Mouse (Mus musculus) urinary bladder, adult 2 months (tissue): ENCODE measurements at regions not wholly inside any gene's neighbourhood (a gene's known extent, or its start where the extent isn't known, plus 50 kb on each side); places are given as distances from the start of the nearest gene placed in this dataset.

ENCODE experiments used
- DNase-seq: peaks from one replicate; pipeline ENCODE4 v3.0.0; 2022; ENCODE audit warnings: low spot score

DNA sequence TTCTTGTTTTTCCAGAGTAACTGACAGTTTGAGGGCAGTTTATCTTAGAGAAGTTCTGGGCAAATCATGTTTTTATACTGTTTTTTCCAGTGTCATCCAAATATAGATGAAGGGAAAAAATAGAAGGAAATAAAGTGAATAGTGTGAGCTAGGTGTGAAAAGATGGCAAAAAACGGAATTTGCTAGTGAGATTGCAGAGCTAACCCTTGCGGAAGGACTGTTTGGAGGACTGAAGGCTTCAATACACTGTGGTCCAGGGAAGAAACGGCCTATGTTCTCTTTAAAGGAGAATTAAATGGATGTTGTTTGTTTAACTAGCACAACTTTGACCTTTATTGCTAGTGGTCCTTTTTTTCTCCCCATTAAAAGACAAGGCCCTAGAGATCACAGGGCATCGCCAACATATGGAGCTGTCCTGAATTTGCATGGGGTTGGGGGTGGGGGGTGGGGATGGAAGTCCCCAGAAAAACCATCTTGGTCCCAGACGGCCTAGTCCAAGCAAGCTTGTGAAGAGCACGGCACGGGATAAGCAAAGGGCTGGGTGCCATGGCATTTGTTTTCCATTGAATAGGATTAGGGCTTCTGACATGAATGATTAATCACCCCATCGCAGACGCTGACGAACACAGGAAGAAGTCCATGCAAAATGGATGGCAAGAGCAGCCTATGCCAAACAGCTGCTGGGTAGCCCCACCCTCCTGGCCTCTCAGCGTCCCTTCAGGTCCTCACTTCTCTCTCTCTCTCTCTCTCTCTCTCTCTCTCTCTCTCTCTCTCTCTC lies 480.0 kb downstream of the Nuf2 start:
- no peak for DNase-seq

DNA sequence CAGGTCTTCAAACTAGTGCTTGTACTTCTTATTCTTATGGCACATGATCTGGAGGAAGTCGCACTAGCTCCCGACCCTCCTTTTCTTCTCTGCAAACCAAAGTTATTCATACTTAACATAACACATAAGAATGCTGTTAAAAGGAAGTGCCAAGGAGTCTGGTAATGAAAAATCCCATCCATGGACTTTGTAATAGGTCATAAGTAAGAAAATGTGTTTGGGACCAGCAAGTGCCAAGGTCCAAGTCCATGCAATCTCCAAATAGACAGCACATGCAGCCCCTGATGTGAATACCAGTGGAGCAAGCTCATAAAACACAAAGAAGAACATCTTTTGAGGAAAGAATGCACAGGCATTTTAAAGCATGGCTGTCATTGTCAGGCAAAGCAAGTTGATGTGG lies 481.4 kb downstream of the Nuf2 start:
- DNase-seq = no peak

DNA sequence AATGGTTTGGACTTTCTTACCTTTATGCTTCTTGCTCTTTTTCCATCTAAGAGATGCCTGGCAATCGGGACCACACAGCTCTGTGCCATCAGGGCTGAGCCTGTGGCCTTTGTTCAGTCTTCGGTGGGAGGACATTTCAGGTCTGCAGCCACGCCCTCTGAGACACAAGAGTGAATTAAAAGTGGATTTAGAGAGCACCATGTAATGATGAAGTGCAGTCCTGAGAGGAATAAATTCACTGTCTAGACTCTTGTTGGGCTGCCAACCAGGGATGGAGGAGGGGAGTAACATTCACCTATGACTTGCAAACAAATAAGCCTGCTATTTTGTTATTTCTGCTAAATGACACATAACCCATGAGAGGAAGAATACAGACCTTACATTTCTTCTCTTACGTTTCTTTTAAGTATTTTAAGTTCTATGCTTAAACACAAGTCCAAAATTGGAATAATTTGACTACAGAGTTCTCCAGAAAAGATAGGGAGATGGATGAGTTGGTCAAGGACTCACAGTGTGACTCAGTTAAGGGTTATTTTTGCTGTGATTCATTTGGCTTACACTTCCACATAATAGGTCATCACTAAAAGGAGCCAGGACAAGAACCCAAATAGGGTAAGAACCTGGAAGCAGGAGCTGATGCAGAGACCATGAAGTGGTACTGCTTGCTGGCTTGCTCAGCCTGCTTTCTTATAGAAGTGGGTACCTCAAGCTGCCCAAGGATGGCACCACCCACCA lies 484.3 kb downstream of the Nuf2 start:
- no peak for DNase-seq

DNA sequence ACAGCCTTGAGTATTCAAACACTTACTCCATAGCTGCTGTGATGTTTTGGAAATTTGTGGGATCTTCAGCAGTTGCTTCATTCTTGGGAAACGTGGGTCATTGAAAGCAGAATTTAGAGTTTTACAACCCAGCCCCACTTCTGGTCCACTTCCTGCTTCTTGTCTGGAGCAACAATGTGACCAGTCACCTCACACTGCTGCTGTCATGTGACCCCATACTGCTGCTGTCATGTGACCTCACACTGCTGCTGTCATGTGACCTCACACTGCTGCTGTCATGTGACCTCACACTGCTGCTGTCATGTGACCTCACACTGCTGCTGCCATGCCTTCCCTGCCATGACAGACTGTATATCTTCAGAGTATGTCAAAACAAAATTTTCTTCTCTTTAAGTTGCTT lies 497.7 kb downstream of the Nuf2 start:
- no peak for DNase-seq

DNA sequence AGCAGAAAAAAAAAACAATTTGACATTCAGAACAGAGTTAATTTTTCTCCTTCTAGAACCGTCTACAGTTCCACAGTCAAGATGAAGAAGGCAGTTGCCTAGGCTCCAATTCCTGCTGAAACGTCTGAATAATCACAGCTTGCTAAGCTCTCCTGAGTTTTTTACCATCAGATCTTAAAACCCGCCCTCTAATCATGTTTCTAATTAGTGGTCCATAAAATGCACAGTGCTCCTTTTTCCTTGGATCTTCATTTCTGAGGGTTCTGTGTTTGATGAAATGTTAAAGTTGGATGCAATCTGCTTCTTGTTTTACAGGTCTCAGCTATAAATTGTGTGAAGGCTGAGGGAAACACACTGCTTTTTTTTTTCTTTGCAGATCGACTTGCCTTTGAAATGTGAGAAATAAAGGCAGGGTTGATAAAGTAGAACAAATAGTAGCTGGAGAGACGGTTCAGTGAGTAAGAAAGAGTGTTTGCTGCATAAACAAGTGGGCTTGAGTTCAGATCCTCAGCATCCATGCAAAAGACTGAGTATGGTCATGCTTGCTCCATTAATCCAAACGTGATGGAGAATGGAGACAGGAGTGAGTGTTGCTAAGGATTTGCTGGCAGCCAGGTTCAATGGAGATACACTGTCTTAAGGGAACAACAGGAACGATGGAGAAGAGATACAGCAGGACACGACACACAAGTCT lies 499.3 kb downstream of the Nuf2 start:
- no peak for DNase-seq

DNA sequence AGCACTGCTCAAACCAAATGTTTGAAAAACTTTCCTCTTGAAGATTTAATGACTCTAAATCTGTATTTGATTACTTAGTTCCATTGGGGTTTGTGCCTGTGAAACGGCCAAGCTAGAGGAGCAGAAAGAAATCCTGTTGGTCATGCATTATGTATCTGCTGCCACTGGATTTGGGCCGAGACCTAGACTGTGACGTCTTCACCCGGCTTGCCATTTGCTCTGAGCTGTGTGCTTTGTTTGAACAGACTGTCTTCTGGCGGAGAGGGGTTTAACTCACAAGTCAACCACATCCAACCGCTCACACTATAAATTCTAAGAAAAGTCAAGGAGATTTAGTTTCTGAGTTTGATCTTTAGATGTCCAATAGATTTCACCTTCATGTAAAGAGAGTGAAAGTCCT lies 503.6 kb downstream of the Nuf2 start:
- no peak for DNase-seq

DNA sequence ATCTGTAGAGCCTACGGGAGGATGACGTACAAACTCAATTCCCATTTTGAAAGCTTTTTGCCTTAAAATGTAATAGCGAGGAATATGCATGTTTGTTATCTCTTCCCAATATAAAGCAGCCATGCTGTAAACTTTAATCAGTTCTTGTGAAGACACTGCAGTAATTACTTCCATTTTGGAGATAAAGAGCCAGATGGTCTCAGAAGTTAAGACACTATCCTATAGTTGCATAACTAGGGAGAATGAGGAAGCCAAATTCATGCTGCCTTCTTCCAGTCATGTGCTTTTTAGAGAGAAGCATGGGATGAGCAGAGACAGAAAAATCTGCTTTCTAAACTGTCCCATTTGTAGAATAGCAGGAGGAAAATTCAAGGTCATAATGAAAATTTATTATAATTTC lies 504.0 kb downstream of the Nuf2 start:
- DNase-seq = no peak

DNA sequence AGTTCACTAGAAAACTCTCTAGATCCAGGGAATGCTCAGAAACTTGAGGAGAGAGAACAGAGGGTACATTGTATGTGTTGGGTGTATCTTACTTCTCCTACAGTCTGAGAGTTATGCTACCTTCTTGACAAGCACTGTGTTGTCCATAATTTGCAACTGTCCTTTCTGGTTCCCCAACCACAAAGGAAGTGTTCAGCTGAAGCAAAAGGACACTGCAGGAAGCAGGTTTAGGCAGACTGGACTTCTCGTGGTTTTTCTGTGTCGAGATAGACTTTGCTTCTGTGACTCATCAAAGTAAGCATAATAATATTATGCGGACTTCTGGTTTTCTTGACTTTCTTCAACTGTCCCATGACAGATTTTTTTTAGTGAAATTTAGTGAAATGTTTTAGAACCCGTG lies 506.7 kb downstream of the Nuf2 start:
- DNase-seq = no peak

DNA sequence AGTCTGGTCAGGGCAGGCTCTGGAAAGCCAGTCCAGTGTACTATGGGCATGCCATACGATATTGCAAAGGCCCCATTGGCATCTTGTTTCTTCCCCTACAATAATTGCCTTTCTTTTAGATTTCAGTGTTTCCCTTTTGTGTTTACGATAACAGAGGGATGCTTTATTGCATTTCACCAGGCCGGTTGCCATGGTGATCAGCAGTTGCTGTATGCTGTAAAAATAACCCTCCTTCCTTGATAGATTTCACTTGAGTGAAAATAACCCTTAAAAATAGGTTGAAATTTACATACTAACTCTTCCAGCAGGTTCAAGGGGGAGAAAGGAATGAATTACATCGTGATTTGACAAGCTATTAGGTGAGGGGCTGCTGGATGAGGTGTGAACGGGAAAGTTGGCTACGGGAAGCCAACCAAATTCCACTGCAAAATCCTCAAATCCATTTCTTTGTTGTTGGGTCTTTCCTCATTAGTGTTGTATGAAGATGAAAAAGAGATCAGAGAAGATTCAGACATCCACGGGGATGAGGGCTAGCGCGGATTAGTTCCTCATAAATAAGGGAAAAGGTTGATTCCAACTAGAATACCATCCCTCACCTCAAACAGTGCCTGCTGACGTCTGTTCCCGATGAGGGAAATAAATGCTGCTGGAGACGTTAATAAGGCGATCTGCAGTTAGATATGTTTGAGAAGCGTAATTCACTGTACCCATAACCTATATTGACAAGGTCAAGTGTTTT lies 539.6 kb downstream of the Nuf2 start:
- DNase-seq = no peak

DNA sequence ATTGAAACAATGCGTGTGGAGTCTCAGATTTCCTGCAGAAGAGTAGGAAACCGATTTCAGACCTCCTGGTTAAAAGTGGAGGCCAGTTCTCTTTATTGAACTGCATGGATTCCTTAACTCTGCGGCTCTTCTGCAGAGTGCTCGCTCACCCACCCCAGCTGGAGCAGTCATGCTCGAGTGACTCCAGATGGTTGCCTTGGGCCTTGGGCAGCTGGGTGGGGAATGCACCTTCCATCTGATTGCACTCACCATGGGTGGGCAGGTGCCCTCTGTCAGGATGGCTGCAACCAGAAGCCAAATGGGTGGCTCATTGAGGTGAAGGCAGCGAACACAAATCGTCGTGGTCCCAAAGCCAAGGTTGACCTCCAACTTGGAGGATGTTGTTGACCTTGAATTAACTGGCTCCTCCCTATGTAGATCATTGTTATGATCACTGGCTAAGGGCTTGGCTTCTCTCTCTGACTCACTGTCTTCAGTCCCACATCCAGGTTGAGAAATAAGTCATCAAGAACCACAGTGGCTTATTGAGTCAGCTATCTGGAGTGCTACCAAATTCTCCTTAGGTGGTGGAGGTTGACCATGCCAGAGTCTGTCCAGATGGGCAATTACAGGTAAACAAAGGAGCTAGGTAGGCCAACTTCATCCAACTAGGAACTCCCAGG lies 543.1 kb upstream of the Pbx1 start:
- DNase-seq = no peak

DNA sequence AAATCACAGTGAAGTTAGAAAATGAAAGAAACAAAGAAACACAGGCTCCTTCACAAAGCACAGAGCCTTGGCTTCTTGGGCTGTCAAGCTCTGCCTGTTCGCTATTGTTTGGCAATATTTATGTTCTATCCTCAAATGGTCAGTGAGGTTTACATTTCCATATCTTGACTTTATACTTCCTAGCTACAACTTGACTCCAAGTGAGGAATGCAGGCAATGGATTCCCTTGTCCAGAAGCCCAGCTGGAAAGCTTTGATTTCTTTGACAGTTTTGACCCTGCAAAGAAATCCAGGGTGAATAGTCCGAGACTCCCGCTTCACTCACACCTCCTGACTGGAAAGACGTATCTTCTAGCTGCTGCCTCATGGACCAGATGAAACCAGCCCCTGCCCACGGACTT lies 537.3 kb upstream of the Pbx1 start:
- DNase-seq = no peak

DNA sequence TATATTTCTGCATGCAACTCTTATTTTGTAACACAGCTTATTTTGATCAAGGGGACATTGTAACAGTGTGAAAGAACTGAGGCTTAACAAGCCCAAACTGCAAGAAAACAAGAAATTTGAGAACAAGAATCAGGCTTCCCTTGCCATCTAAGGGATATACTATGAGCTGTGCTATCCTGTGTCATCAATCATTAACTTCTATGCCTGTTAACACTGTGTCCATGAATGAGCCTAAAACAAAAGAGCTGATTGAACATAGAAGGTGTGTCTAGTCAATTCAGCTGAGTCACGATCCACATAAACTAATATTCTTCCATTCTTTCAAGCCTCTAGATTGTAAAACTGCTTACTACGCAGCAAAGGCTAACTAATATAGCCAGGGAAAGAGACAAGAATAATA lies 535.3 kb upstream of the Pbx1 start:
- DNase-seq = no peak

DNA sequence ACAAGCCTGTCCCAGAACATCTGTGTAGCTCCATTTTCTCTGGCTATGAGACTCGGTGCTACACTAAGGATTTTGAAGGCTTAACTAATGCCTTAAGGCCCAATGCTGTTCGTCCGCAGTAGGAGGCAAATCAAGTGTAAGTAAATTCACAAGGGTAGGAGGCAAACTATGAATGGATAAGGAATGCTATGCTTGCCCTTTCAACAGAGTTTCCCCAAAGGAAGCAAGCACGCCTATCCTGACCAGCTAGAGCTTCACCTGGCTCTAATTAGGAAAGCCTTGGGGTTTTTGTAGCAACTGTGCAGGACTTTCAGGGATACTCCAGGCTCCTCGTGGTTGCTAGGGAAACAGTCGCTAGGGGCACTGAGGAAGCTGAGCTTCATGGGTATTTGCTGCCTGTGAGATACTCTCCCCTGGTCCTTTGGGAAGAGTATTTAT lies 532.4 kb upstream of the Pbx1 start:
- DNase-seq = no peak

DNA sequence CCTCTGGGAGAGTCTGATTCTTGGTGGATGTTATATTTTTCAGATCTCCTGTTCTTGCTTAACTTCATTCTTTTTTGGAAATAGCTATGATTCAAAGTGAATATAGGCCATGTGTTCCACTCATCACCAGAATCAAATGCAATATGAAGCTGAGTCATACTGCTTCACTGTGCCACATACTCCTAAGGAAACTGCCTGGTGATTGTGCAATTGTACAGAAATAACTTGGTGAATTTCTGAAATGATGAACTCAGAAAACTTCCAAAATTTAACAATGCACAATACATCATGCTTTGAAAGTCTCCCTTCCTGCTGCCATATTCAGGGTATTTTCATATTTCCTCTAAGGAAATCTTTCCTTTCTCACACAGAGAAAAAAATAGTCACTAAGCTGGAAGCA lies 518.9 kb upstream of the Pbx1 start:
- DNase-seq = no peak

DNA sequence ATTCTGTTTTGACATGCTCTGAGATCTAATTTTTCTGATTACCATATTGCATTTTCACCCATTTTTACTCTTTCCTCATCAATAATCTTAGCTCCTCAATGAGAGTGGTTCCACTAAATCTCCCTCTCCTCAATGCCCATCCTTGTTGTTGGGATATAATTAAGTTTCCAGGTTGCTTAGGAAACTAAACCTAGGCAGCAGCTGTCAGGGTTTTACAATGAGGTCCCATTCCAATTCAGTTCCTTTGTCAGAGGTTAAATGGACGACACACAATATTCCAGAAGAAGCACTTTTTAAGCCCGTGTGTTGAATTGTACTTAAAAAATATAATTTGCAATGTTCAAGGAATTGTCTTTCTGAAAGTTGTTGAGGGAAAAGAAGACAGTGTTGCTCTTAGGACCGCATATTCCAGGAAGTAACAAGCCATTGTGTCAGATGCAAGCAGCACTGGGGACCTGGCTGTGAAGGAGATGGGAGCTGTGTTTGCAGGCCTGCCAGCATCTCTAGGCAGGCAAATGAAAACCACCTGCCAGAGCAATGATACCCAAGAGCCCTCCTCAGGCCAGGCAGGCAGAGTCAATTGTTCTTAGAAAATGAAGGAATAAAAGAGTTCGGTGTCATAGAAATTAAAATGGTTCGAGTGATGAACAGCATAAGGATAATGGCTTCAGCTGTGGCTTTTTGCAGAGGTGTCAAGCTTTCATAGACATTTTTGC lies 492.2 kb upstream of the Pbx1 start:
- DNase-seq = no peak

DNA sequence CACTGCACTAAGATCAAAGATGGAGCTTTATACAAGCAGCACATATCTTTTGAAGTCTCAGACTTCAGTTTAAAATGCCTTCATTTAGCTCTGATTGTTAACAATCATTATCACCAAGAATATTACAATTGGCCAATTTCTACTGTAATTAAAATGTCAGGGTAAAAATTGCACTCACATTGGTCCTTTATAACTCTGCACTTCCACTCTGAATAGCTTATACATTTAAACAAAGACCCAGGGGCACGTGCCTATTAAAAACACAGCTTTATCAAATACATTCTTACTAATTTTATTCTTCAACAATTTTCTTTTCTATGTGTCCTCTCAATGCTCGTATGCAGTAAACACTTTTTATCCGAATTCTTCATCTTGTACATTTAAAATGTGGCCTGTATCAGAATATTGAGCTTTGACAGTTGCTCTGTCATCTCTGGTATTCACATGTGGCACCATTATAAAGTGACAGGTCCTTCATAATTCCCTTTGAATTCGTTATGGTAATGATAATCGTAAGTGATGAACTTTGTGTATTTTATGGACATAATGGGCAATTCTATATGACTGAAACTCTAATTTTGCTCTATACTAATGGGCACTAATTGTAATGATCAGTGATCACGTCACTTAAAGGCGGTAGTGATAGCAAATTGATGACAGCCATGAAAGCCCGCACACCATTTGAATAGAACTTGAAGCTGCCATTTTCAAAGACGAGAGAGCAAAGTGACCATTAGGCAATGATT lies 486.4 kb upstream of the Pbx1 start:
- DNase-seq = no peak

DNA sequence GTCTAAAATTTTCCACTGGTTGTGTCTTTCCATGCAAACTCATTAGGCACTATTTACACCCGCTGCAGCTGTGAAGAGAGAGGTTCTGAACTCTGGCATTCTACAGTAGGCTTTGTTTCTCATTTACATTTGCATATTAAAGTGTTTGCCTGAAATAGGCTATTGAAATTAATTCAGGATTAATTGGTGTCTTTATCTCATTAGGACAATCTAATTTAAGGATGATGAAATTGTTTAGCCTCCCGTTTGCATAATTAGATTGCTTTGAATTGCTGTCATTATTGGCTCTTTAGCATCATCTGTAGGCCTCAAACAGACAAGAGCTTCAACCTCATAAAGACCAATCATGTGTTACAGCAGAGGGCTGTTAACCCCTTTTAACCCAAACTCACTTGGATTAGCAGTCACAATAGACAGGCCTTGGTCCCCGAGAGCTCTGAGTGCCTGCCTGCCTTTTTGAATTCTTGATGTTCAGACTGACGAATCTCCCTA lies 476.7 kb upstream of the Pbx1 start:
- no peak for DNase-seq

DNA sequence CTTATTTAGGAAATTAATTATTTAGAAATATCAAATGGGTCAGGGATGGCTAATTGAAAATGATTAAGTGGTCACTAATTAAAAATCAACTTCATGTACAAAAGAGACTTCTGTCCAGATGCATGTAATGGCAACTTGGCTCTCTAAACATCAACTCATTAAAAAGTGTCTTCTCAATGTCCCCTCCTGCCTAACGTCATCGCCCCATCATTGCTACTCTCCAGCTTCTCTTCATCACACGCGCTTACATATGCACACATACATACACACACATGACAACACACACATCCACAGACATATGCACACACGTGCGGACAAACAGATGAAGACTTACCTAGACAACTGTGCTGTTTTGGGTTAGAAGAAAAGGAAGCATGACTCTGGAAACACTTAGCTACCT lies 476.1 kb upstream of the Pbx1 start:
- no peak for DNase-seq

DNA sequence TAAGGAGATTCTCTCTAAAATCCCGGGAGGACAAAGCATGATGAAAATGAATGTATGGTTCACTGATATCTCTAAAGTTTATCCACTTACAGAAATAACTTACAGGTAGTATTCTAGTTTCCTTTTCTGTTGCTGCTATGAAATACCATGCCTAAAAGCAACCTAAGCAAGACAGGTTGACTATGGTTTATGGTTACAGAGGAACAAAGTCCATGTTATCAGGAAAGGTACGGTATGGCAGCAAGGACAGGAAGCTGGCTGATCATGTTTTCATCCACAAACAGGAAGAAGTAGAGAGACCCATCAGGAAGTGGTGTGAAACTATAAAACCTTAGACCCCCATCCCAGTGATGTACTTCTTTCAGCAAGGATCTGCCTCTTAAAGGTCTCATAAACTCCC lies 466.4 kb upstream of the Pbx1 start:
- no peak for DNase-seq

DNA sequence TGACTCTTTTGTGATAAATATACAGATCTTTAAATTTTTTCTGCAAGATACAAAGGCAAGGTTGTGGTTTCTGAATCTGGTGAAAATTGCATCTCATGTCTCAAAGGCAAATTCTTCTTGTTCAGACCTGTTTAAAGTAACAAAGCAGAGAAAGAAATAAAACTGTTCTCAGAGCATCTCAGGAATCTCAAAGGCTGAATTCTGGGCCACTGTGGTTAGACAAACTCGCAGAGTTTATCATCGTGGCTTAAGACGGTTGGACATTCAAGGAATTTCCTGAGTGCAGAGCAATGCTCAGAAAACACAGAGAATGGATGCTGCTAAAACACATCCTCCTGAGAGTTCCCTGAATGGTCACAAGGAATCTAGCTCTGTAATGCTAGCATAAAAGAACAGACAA lies 429.5 kb upstream of the Pbx1 start:
- DNase-seq = no peak
